Mouse (Mus musculus): ENCODE data around the gene Sdk1. TPM values are rescaled to one million over a fixed set of nuclear protein-coding genes. Genes with fewer than 3 reads are reported as not detected.

Sdk1 gene
- polyA plus RNA-seq, 1 experiment from 2014 or later: 1.2 TPM

- Histone ChIP-seq H3K4me3 (ENCODE audit: low read depth, low read length) (no peak overlapping the region), H3K9ac (ENCODE audit: low read length) (no peak overlapping the region), H3K9me3 (ENCODE audit: control insufficient read depth, low read length) (no peaks in the 10 kb centered on the region), H3K4me2 (ENCODE audit: low read depth, severe bottlenecking) (no peak overlapping the region), H3K36me3 (ENCODE audit: control insufficient read depth, insufficient read depth, low read length) (no peaks in the 10 kb centered on the region), H3K27ac (replicated peaks; ENCODE audit: low read depth, low read length) (no peak overlapping the region), H3K4me1 (ENCODE audit: control insufficient read depth, insufficient read depth, low read length) (no peaks in the 10 kb centered on the region), H3K27me3 (ENCODE audit: control insufficient read depth, insufficient read depth, low read length) (no peaks in the 10 kb centered on the region)
- 84% methylated on average over 11 of the region's 11 CpGs for WGBS
- DNase-seq (ENCODE audit: low spot score) (no peak), ATAC-seq (ENCODE audit: insufficient number of reproducible peaks, low FRiP score, low TSS enrichment, low read depth) (no peak)
Observed at GRCm38 (mm10) chr5:142096377-142096841, 855.1 kb downstream of the Sdk1 start.

- no peaks in the 10 kb centered on the region for H3K36me3 ChIP-seq (ENCODE audit: control insufficient read depth, insufficient read depth, low read length)
- DNase-seq (ENCODE audit: low spot score) (no peak), ATAC-seq (ENCODE audit: insufficient number of reproducible peaks, low FRiP score, low TSS enrichment, low read depth) (no peak)
- no peaks in the 10 kb centered on the region for H3K4me1 ChIP-seq (ENCODE audit: control insufficient read depth, insufficient read depth, low read length)
- H3K27ac ChIP-seq (replicated peaks; ENCODE audit: low read depth, low read length): no peak overlapping the region
- H3K9ac ChIP-seq (ENCODE audit: low read length): no peak overlapping the region
- no peak overlapping the region for H3K4me2 ChIP-seq (ENCODE audit: low read depth, severe bottlenecking)
- WGBS: 68% methylated on average over 7 of the region's 7 CpGs
- H3K9me3 ChIP-seq (ENCODE audit: control insufficient read depth, low read length): no peaks in the 10 kb centered on the region
- no peak overlapping the region for H3K4me3 ChIP-seq (ENCODE audit: low read depth, low read length)
- no peaks in the 10 kb centered on the region for H3K27me3 ChIP-seq (ENCODE audit: control insufficient read depth, insufficient read depth, low read length)
Observed at GRCm38 (mm10) chr5:142100176-142100575, 858.9 kb downstream of the Sdk1 start.

GRCm38 (mm10) chr5:142107434-142107833 is 866.1 kb downstream of the Sdk1 start:
- no peak for DNase-seq (ENCODE audit: low spot score)
- 79% methylated on average over 11 of the region's 11 CpGs for whole genome bisulfite sequencing
- no peaks in the 10 kb centered on the region for H3K4me1 ChIP-seq (ENCODE audit: control insufficient read depth, insufficient read depth, low read length)
- H3K4me2 ChIP-seq (ENCODE audit: low read depth, severe bottlenecking): no peak overlapping the region
- H3K36me3 ChIP-seq (ENCODE audit: control insufficient read depth, insufficient read depth, low read length): no peaks in the 10 kb centered on the region
- no peak overlapping the region for H3K27ac ChIP-seq (replicated peaks; ENCODE audit: low read depth, low read length)
- no peak for ATAC-seq (ENCODE audit: insufficient number of reproducible peaks, low FRiP score, low TSS enrichment, low read depth)
- no peaks in the 10 kb centered on the region for H3K27me3 ChIP-seq (ENCODE audit: control insufficient read depth, insufficient read depth, low read length)
- H3K9ac ChIP-seq (ENCODE audit: low read length): no peak overlapping the region
- no peaks in the 10 kb centered on the region for H3K9me3 ChIP-seq (ENCODE audit: control insufficient read depth, low read length)
- H3K4me3 ChIP-seq (ENCODE audit: low read depth, low read length): no peak overlapping the region

- no peak for ATAC-seq (ENCODE audit: insufficient number of reproducible peaks, low FRiP score, low TSS enrichment, low read depth)
- no peak for DNase-seq (ENCODE audit: low spot score)
Observed at GRCm38 (mm10) chr5:142111989-142112388, 870.7 kb downstream of the Sdk1 start.

GRCm38 (mm10) chr5:142113210-142114175 is 872.2 kb downstream of the Sdk1 start:
- Histone ChIP-seq H3K27me3 (ENCODE audit: control insufficient read depth, insufficient read depth, low read length) (no peaks in the 10 kb centered on the region), H3K9me3 (ENCODE audit: control insufficient read depth, low read length) (no peaks in the 10 kb centered on the region), H3K36me3 (ENCODE audit: control insufficient read depth, insufficient read depth, low read length) (no peaks in the 10 kb centered on the region), H3K9ac (ENCODE audit: low read length) (no peak overlapping the region), H3K4me1 (ENCODE audit: control insufficient read depth, insufficient read depth, low read length) (no peaks in the 10 kb centered on the region), H3K4me3 (ENCODE audit: low read depth, low read length) (no peak overlapping the region), H3K27ac (replicated peaks; ENCODE audit: low read depth, low read length) (no peak overlapping the region), H3K4me2 (ENCODE audit: low read depth, severe bottlenecking) (no peak overlapping the region)
- 52% methylated on average over 18 of the region's 18 CpGs for WGBS
- ATAC-seq (ENCODE audit: insufficient number of reproducible peaks, low FRiP score, low TSS enrichment, low read depth) (no peak), DNase-seq (ENCODE audit: low spot score) (no peak)

More at GRCm38 (mm10) chr5:142111989-142112388, 870.7 kb downstream of the Sdk1 start:
- H3K27me3 ChIP-seq (ENCODE audit: control insufficient read depth, insufficient read depth, low read length): no peaks in the 10 kb centered on the region
- no peak overlapping the region for H3K4me3 ChIP-seq (ENCODE audit: low read depth, low read length)
- H3K36me3 ChIP-seq (ENCODE audit: control insufficient read depth, insufficient read depth, low read length): no peaks in the 10 kb centered on the region
- H3K9ac ChIP-seq (ENCODE audit: low read length): no peak overlapping the region
- no peaks in the 10 kb centered on the region for H3K4me1 ChIP-seq (ENCODE audit: control insufficient read depth, insufficient read depth, low read length)
- WGBS: 90% methylated on average over 6 of the region's 6 CpGs
- H3K4me2 ChIP-seq (ENCODE audit: low read depth, severe bottlenecking): no peak overlapping the region
- H3K9me3 ChIP-seq (ENCODE audit: control insufficient read depth, low read length): no peaks in the 10 kb centered on the region
- H3K27ac ChIP-seq (replicated peaks; ENCODE audit: low read depth, low read length): no peak overlapping the region

GRCm38 (mm10) chr5:142127779-142128178 is 886.5 kb downstream of the Sdk1 start:
- H3K4me1 ChIP-seq (ENCODE audit: control insufficient read depth, insufficient read depth, low read length): peaks cover 9% of the 10 kb centered on the region
- no peak overlapping the region for H3K4me2 ChIP-seq (ENCODE audit: low read depth, severe bottlenecking)
- H3K36me3 ChIP-seq (ENCODE audit: control insufficient read depth, insufficient read depth, low read length): no peaks in the 10 kb centered on the region
- no peak overlapping the region for H3K27ac ChIP-seq (replicated peaks; ENCODE audit: low read depth, low read length)
- ATAC-seq (ENCODE audit: insufficient number of reproducible peaks, low FRiP score, low TSS enrichment, low read depth): no peak
- peak; percentile 30 for DNase-seq (ENCODE audit: low spot score)
- no peak overlapping the region for H3K9ac ChIP-seq (ENCODE audit: low read length)
- 31% methylated on average over 4 of the region's 4 CpGs for WGBS
- no peaks in the 10 kb centered on the region for H3K9me3 ChIP-seq (ENCODE audit: control insufficient read depth, low read length)
- no peaks in the 10 kb centered on the region for H3K27me3 ChIP-seq (ENCODE audit: control insufficient read depth, insufficient read depth, low read length)
- no peak overlapping the region for H3K4me3 ChIP-seq (ENCODE audit: low read depth, low read length)

GRCm38 (mm10) chr5:142128181-142128611 is 886.9 kb downstream of the Sdk1 start:
- Histone ChIP-seq H3K36me3 (ENCODE audit: control insufficient read depth, insufficient read depth, low read length) (no peaks in the 10 kb centered on the region), H3K9me3 (ENCODE audit: control insufficient read depth, low read length) (no peaks in the 10 kb centered on the region), H3K27me3 (ENCODE audit: control insufficient read depth, insufficient read depth, low read length) (no peaks in the 10 kb centered on the region), H3K4me2 (ENCODE audit: low read depth, severe bottlenecking) (no peak overlapping the region), H3K4me3 (ENCODE audit: low read depth, low read length) (no peak overlapping the region), H3K9ac (ENCODE audit: low read length) (no peak overlapping the region), H3K27ac (replicated peaks; ENCODE audit: low read depth, low read length) (no peak overlapping the region), H3K4me1 (ENCODE audit: control insufficient read depth, insufficient read depth, low read length) (peaks cover 9% of the 10 kb centered on the region)
- no peak for ATAC-seq (ENCODE audit: insufficient number of reproducible peaks, low FRiP score, low TSS enrichment, low read depth)
- WGBS: 12% methylated on average over 5 of the region's 5 CpGs
- peak; percentile 46 for DNase-seq (ENCODE audit: low spot score)

GRCm38 (mm10) chr5:142130004-142130403 is 888.7 kb downstream of the Sdk1 start:
- Histone ChIP-seq H3K9ac (ENCODE audit: low read length) (no peak overlapping the region), H3K4me3 (ENCODE audit: low read depth, low read length) (no peak overlapping the region), H3K9me3 (ENCODE audit: control insufficient read depth, low read length) (no peaks in the 10 kb centered on the region), H3K27ac (replicated peaks; ENCODE audit: low read depth, low read length) (no peak overlapping the region), H3K4me1 (ENCODE audit: control insufficient read depth, insufficient read depth, low read length) (peaks cover 11% of the 10 kb centered on the region), H3K27me3 (ENCODE audit: control insufficient read depth, insufficient read depth, low read length) (no peaks in the 10 kb centered on the region), H3K36me3 (ENCODE audit: control insufficient read depth, insufficient read depth, low read length) (no peaks in the 10 kb centered on the region), H3K4me2 (ENCODE audit: low read depth, severe bottlenecking) (no peak overlapping the region)
- 12% methylated on average over 2 of the region's 2 CpGs for WGBS
- ATAC-seq (ENCODE audit: insufficient number of reproducible peaks, low FRiP score, low TSS enrichment, low read depth): no peak
- no peak for DNase-seq (ENCODE audit: low spot score)

All from limb, embryonic 11.5 days (tissue).